8 mouse cellular contexts compared by ENCODE assay signal in the genomic region with DNA sequence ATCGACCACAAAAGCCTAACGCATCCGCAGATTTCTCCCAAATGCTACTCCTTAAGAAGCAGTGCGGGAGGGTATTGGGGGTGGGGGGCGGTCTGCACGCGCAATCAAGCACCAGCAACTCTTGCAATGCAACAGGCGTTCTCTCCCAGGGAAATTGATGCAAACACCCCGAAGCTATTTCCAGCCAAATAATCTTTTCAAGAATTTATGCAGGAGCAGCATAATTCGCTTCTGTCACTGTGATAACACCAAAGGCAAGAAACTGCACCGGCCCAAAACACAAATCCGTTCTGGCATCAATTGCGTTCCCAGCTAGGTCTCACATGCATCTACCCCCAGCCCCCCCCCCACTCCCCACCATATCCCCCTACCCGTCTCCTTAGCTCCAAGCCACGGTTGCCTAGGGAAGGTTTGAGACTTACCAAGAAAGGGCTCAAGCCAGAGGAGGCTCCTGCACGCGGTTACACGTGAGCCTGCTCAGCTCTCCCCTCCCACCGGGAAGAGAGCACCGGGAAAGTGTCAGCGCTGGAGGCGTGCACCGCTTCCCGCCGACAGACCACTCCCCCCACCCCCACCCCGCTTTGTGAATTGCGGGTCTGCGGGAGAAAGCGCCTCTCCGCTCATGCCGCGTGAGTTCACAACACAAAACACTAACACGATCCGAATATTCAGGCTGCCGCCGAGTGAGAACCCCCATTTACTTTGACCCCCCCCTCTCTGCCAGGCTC. TPM values are rescaled to one million over a fixed set of nuclear protein-coding genes. Genes with fewer than 3 reads are reported as not detected.
DNase-seq lines count a peak whose midpoint lies in the region; ATAC-seq and TF ChIP-seq lines count a peak whose summit lies in the region.

No protein-coding gene starts in this region.

- H3K27me3 ChIP-seq in heart, embryonic 13.5 days (replicated peaks), result peaks cover 39% of the 10 kb centered on the region
- H3K27me3 ChIP-seq in kidney, postnatal 0 days (ENCODE audit: insufficient read depth, low read length), result peaks cover 4% of the 10 kb centered on the region; the same call in 1 of the 2 replicates
- peaks cover 10% of the 10 kb centered on the region; the same call in 1 of the 2 replicates for H3K27me3 ChIP-seq in lung, embryonic 14.5 days (ENCODE audit: insufficient read depth, low read length)

- peak overlapping the region; percentile 98 for H3K4me2 ChIP-seq in heart, embryonic 13.5 days
- H3K4me2 ChIP-seq in kidney, postnatal 0 days (ENCODE audit: low read length), result peak overlapping the region; percentile 93
- peak overlapping the region; percentile 67 for H3K4me2 ChIP-seq in lung, embryonic 14.5 days

- H3K27ac ChIP-seq in heart, embryonic 13.5 days (replicated peaks), result no peak overlapping the region
- H3K27ac ChIP-seq in kidney, postnatal 0 days, result no peak overlapping the region
- H3K27ac ChIP-seq in lung, embryonic 14.5 days (ENCODE audit: low read depth), result no peak overlapping the region

- H3K9ac ChIP-seq in heart, embryonic 13.5 days, result peak overlapping the region; percentile 80
- peak overlapping the region; percentile 54 for H3K9ac ChIP-seq in kidney, postnatal 0 days (ENCODE audit: low read depth, low read length)
- peak overlapping the region; percentile 7 for H3K9ac ChIP-seq in lung, embryonic 14.5 days

- peak; percentile 27 to 35 for DNase-seq in lung, adult 18-20 months
- DNase-seq in lung, postnatal 14 days, result no peak
- peak; percentile 55 for DNase-seq in embryo, embryonic 10 days (ENCODE audit: low spot score)
- DNase-seq in kidney, postnatal 0 days (ENCODE audit: low spot score), result no peak
- peak; percentile 59 for DNase-seq in lung, embryonic 14.5 days
- DNase-seq in right cerebral cortex, postnatal 36 days (ENCODE audit: low spot score in 2 of 2), result peak; percentile 61 to 78
- DNase-seq in c-Kit-positive CD71-positive TER-119-positive erythroid progenitor cells, embryonic 14.5 days (ENCODE audit: low spot score), result no peak

- 1% methylated on average over 36 of the region's 36 CpGs for WGBS in heart, embryonic 13.5 days
- WGBS in kidney, postnatal 0 days, result under 1% methylated on average over 36 of the region's 36 CpGs
- WGBS in lung, embryonic 14.5 days, result 1% methylated on average over 36 of the region's 36 CpGs

- no peaks in the 10 kb centered on the region for H3K36me3 ChIP-seq in heart, embryonic 13.5 days
- H3K36me3 ChIP-seq in kidney, postnatal 0 days (ENCODE audit: insufficient read depth, low read length), result no peaks in the 10 kb centered on the region
- H3K36me3 ChIP-seq in lung, embryonic 14.5 days (ENCODE audit: insufficient read depth), result no peaks in the 10 kb centered on the region

- no peak for TF ChIP-seq CTCF in kidney, postnatal 0 days (IDR thresholded peaks at IDR 0.05; ENCODE audit: low read depth)
- no peak for TF ChIP-seq CTCF in lung, embryonic 14.5 days (IDR thresholded peaks at IDR 0.05; ENCODE audit: low read depth)

- H3K9me3 ChIP-seq in heart, embryonic 13.5 days, result no peaks in the 10 kb centered on the region
- H3K9me3 ChIP-seq in kidney, postnatal 0 days (replicated peaks; ENCODE audit: low read length), result no peaks in the 10 kb centered on the region
- no peaks in the 10 kb centered on the region for H3K9me3 ChIP-seq in lung, embryonic 14.5 days (ENCODE audit: low read depth, low read length)

- H3K4me3 ChIP-seq in heart, embryonic 13.5 days, result peak overlapping the region; percentile 62
- H3K4me3 ChIP-seq in kidney, postnatal 0 days (replicated peaks; ENCODE audit: low read depth, low read length), result peak overlapping the region; percentile 45
- H3K4me3 ChIP-seq in lung, embryonic 14.5 days (ENCODE audit: low read depth, low read length), result peak overlapping the region; percentile 42

- ATAC-seq in heart, embryonic 13.5 days (ENCODE audit: extremely low read depth, insufficient number of reproducible peaks, low FRiP score, low TSS enrichment), result no peak
- ATAC-seq in kidney, postnatal 0 days (replicated peaks; ENCODE audit: low FRiP score, low read depth), result 0 out of 2 replicates have a peak, but pooled peaks have one; percentile 26
- ATAC-seq in lung, embryonic 14.5 days (ENCODE audit: insufficient read depth), result peak; percentile 39; the same call in 1 of the 2 replicates

- peaks cover 32% of the 10 kb centered on the region for H3K4me1 ChIP-seq in heart, embryonic 13.5 days
- peaks cover 19% of the 10 kb centered on the region; the same call in 1 of the 2 replicates for H3K4me1 ChIP-seq in kidney, postnatal 0 days (replicated peaks; ENCODE audit: insufficient read depth, low read length)
- H3K4me1 ChIP-seq in lung, embryonic 14.5 days (ENCODE audit: insufficient read depth), result peaks cover 5% of the 10 kb centered on the region; the same call in 1 of the 2 replicates

RNA-seq across cellular contexts. Expression of gene Hlf, which starts 1.4 kb away (rescaled TPM):
- 3.0 and 3.3 TPM in 2 replicates for polyA plus RNA-seq in heart, embryonic 13.5 days (2015; fragmentation: Nextera tagmentation; extraction: Ambion mirVana)
- polyA plus RNA-seq in kidney, postnatal 0 days (2015; fragmentation: Nextera tagmentation; extraction: Ambion mirVana), result 2.4 and 2.6 TPM in 2 replicates
- 3.6 and 4.4 TPM in 2 replicates for polyA plus RNA-seq in lung, embryonic 14.5 days (2014; fragmentation: Nextera tagmentation; extraction: Ambion mirVana)

Comparison
In these comparisons a context has a peak if more than half of its experiments do, and no peak if none do; other contexts are left out.
1. DNase-seq: peak in lung, adult 18-20 months (2 of 2), embryo, embryonic 10 days (single experiment), lung, embryonic 14.5 days (single experiment) and right cerebral cortex, postnatal 36 days (2 of 2); none in lung, postnatal 14 days (single experiment), kidney, postnatal 0 days (single experiment) and c-Kit-positive CD71-positive TER-119-positive erythroid progenitor cells, embryonic 14.5 days (single experiment).
2. H3K9ac ChIP-seq: peak in every context shown above with its lines; median percentile 80 in heart, embryonic 13.5 days; 54 in kidney, postnatal 0 days; 7 in lung, embryonic 14.5 days.
3. Peak in every context shown above with its lines, with median percentiles within 50 percentile points of each other: H3K4me2 ChIP-seq and H3K4me3 ChIP-seq.